Mouse (Mus musculus) forebrain, embryonic 13.5 days (tissue): ENCODE data around the gene Zfp768. TPM values are rescaled to one million over a fixed set of nuclear protein-coding genes. Genes with fewer than 3 reads are reported as not detected.
"Not testable (repeated sequence)": the region's sequence is repeated elsewhere in the genome, so short reads cannot be mapped to it uniquely, and the experiment has no call there.

Experiments used
- ATAC-seq: fragments of 200-750 bp; cut with Nextera tagmentation; 2 replicates; pipeline ENCODE4 v1.8.0; 2017
- H3K27ac ChIP-seq: fragments of 300-500 bp; sonication (generic); 2 replicates; pipeline ENCODE4 v1.5.1; 2015; ENCODE audit warnings: inconsistent platforms, mild to moderate bottlenecking, moderate library complexity
- H3K27me3 ChIP-seq: fragments of 300-500 bp; sonication (generic); 2 replicates; pipeline ENCODE4 v1.6.1; 2015; ENCODE audit warnings: mild to moderate bottlenecking, inconsistent platforms
- H3K36me3 ChIP-seq: fragments of 300-500 bp; sonication (generic); 2 replicates; pipeline ENCODE4 v1.6.1; 2015; ENCODE audit warnings: mild to moderate bottlenecking, inconsistent platforms; ENCODE audit not compliant: poor library complexity, severe bottlenecking
- H3K4me1 ChIP-seq: fragments of 300-500 bp; sonication (generic); 2 replicates; pipeline ENCODE4 v1.6.1; 2015; ENCODE audit warnings: inconsistent platforms
- H3K4me2 ChIP-seq: fragments of 300-500 bp; sonication (generic); 2 replicates; pipeline ENCODE4 v1.6.1; 2015; ENCODE audit warnings: inconsistent platforms, mild to moderate bottlenecking, moderate library complexity
- H3K4me3 ChIP-seq: fragments of 300-500 bp; sonication (generic); 2 replicates; pipeline ENCODE4 v1.5.1; 2015; ENCODE audit warnings: mild to moderate bottlenecking, inconsistent platforms
- H3K9ac ChIP-seq: fragments of 300-500 bp; sonication (generic); 2 replicates; pipeline ENCODE4 v1.6.1; 2015; ENCODE audit warnings: mild to moderate bottlenecking, inconsistent platforms
- H3K9me3 ChIP-seq: fragments of 300-500 bp; sonication (generic); replicated peaks from 2 replicates; pipeline ENCODE4 v1.6.1; 2016; ENCODE audit warnings: inconsistent platforms
- WGBS: fragments of 180-500 bp; shearing (Covaris S2); methylation state at CpG from one replicate; pipeline ENCODE4 v1.1.7; 2015; 5-methylcytosine and 5-hydroxymethylcytosine counted together
- polyA plus RNA-seq: library from polyadenylated mRNA; unstranded; fragments of >200 nt; fragmentation: Nextera tagmentation; extraction: Ambion mirVana; gene quantifications from 2 replicates; pipeline ENCODE4 v1.2.1, GENCODE M21; 2015

The Zfp768 gene
- polyA plus RNA-seq, 1 experiment from 2014 or later, result 11.8 TPM

- peaks cover 13% of the 10 kb centered on the region for H3K36me3 ChIP-seq
- peak within 1 kb of the TSS; percentile 77 for H3K4me2 ChIP-seq
- ATAC-seq, result peak; percentile 97
- not testable (repeated sequence) for H3K9me3 ChIP-seq, H3K4me1 ChIP-seq, H3K27me3 ChIP-seq, H3K27ac ChIP-seq
- peak within 1 kb of the TSS; percentile 82 for H3K9ac ChIP-seq
- peak within 1 kb of the TSS; percentile 76 for H3K4me3 ChIP-seq
- 2% methylated on average over 49 of the region's 49 CpGs for WGBS
These were observed 30.2 kb upstream of the Zfp768 start, which contains the start of gene Zfp747 for GRCm38 (mm10) chr7:127375271-127376245. Gene Zfp747, minus strand, starts transcription at chr7:127376050.

- H3K4me2 ChIP-seq, H3K27me3 ChIP-seq, H3K4me1 ChIP-seq, H3K9ac ChIP-seq, H3K27ac ChIP-seq, H3K9me3 ChIP-seq, H3K4me3 ChIP-seq, ATAC-seq: not testable (repeated sequence)
- 87% methylated on average over 3 of the region's 3 CpGs for WGBS
- peaks cover 13% of the 10 kb centered on the region for H3K36me3 ChIP-seq
These were observed 26.5 kb upstream of the Zfp768 start for GRCm38 (mm10) chr7:127371870-127372269.

GRCm38 (mm10) chr7:127371213-127371612 is 25.8 kb upstream of the Zfp768 start:
- no peak overlapping the region for H3K4me2 ChIP-seq
- no peaks in the 10 kb centered on the region for H3K27me3 ChIP-seq
- H3K4me1 ChIP-seq, result peaks cover 6% of the 10 kb centered on the region
- WGBS, result 92% methylated on average over 2 of the region's 2 CpGs
- no peak overlapping the region for H3K27ac ChIP-seq
- no peak overlapping the region for H3K9ac ChIP-seq
- no peak for ATAC-seq
- peaks cover 13% of the 10 kb centered on the region for H3K36me3 ChIP-seq
- H3K4me3 ChIP-seq, result no peak overlapping the region
- no peaks in the 10 kb centered on the region for H3K9me3 ChIP-seq

- WGBS, result 83% methylated on average over 3 of the region's 3 CpGs
- ATAC-seq, result no peak
- Histone ChIP-seq H3K9me3 (no peaks in the 10 kb centered on the region), H3K36me3 (no peaks in the 10 kb centered on the region), H3K9ac (no peak overlapping the region), H3K27me3 (peaks cover 8% of the 10 kb centered on the region), H3K4me1 (peaks cover 16% of the 10 kb centered on the region), H3K4me3 (no peak overlapping the region), H3K27ac (no peak overlapping the region), H3K4me2 (no peak overlapping the region)
These were observed 20.9 kb upstream of the Zfp768 start for GRCm38 (mm10) chr7:127366249-127366648.

GRCm38 (mm10) chr7:127364166-127364565 is 18.8 kb upstream of the Zfp768 start:
- Histone ChIP-seq H3K9me3 (no peaks in the 10 kb centered on the region), H3K27ac (no peak overlapping the region), H3K4me3 (peak overlapping the region; percentile 41), H3K4me2 (peak overlapping the region; percentile 77), H3K9ac (peak overlapping the region; percentile 70; the same call in 1 of the 2 replicates), H3K27me3 (peaks cover 15% of the 10 kb centered on the region), H3K4me1 (peaks cover 16% of the 10 kb centered on the region), H3K36me3 (no peaks in the 10 kb centered on the region)
- 42% methylated on average over 4 of the region's 4 CpGs for WGBS
- ATAC-seq, result no peak

GRCm38 (mm10) chr7:127363475-127363921 is 18.1 kb upstream of the Zfp768 start:
- under 1% methylated on average over 24 of the region's 24 CpGs for WGBS
- peak overlapping the region; percentile 70 for H3K9ac ChIP-seq
- H3K4me3 ChIP-seq, result peak overlapping the region; percentile 41
- peaks cover 16% of the 10 kb centered on the region for H3K4me1 ChIP-seq
- 0 out of 2 replicates have a peak, but pooled peaks have one; percentile 33 for ATAC-seq
- H3K27me3 ChIP-seq, result peaks cover 15% of the 10 kb centered on the region
- no peaks in the 10 kb centered on the region for H3K9me3 ChIP-seq
- H3K4me2 ChIP-seq, result peak overlapping the region; percentile 77
- peak overlapping the region; percentile 27; the same call in 1 of the 2 replicates for H3K27ac ChIP-seq
- H3K36me3 ChIP-seq, result no peaks in the 10 kb centered on the region

GRCm38 (mm10) chr7:127362418-127362817 is 17.0 kb upstream of the Zfp768 start:
- Histone ChIP-seq H3K4me3 (peak overlapping the region; percentile 21), H3K4me1 (peaks cover 16% of the 10 kb centered on the region), H3K4me2 (peak overlapping the region; percentile 42), H3K27me3 (peaks cover 21% of the 10 kb centered on the region)
- not testable (repeated sequence) for H3K9ac ChIP-seq, H3K27ac ChIP-seq, H3K36me3 ChIP-seq, ATAC-seq, H3K9me3 ChIP-seq
- 8% methylated on average over 13 of the region's 13 CpGs for WGBS

- WGBS, result 66% methylated on average over 13 of the region's 13 CpGs
- H3K4me2 ChIP-seq, result no peak overlapping the region
These were observed 16.1 kb upstream of the Zfp768 start for GRCm38 (mm10) chr7:127361449-127361848.

GRCm38 (mm10) chr7:127360265-127360664 is 14.9 kb upstream of the Zfp768 start:
- 79% methylated on average over 4 of the region's 4 CpGs for WGBS
- H3K27ac ChIP-seq, result no peak overlapping the region
- peaks cover 16% of the 10 kb centered on the region for H3K4me1 ChIP-seq
- no peak overlapping the region for H3K9ac ChIP-seq
- no peak for ATAC-seq
- H3K36me3 ChIP-seq, result no peaks in the 10 kb centered on the region
- H3K27me3 ChIP-seq, result peaks cover 19% of the 10 kb centered on the region
- H3K9me3 ChIP-seq, result no peaks in the 10 kb centered on the region
- H3K4me2 ChIP-seq, result no peak overlapping the region
- no peak overlapping the region for H3K4me3 ChIP-seq

More at GRCm38 (mm10) chr7:127361449-127361848, 16.1 kb upstream of the Zfp768 start:
- Histone ChIP-seq H3K4me1 (peaks cover 16% of the 10 kb centered on the region), H3K9ac (no peak overlapping the region), H3K4me3 (no peak overlapping the region), H3K36me3 (no peaks in the 10 kb centered on the region), H3K27ac (no peak overlapping the region), H3K9me3 (no peaks in the 10 kb centered on the region), H3K27me3 (peaks cover 21% of the 10 kb centered on the region)
- no peak for ATAC-seq

GRCm38 (mm10) chr7:127358472-127358871 is 13.1 kb upstream of the Zfp768 start:
- 70% methylated on average over 4 of the region's 4 CpGs for WGBS

GRCm38 (mm10) chr7:127357871-127358270 is 12.5 kb upstream of the Zfp768 start:
- no peak overlapping the region for H3K4me2 ChIP-seq
- H3K27ac ChIP-seq, result no peak overlapping the region
- no peaks in the 10 kb centered on the region for H3K36me3 ChIP-seq
- H3K9ac ChIP-seq, result no peak overlapping the region
- no peaks in the 10 kb centered on the region for H3K4me1 ChIP-seq
- H3K4me3 ChIP-seq, result no peak overlapping the region
- WGBS, result 37% methylated on average over 2 of the region's 2 CpGs
- ATAC-seq, result no peak
- no peaks in the 10 kb centered on the region for H3K9me3 ChIP-seq
- H3K27me3 ChIP-seq, result peaks cover 25% of the 10 kb centered on the region

More at GRCm38 (mm10) chr7:127358472-127358871, 13.1 kb upstream of the Zfp768 start:
- no peak for ATAC-seq
- no peak overlapping the region for H3K27ac ChIP-seq
- no peak overlapping the region for H3K9ac ChIP-seq
- no peak overlapping the region for H3K4me3 ChIP-seq
- H3K36me3 ChIP-seq, result no peaks in the 10 kb centered on the region
- H3K4me1 ChIP-seq, result peaks cover 3% of the 10 kb centered on the region
- no peak overlapping the region for H3K4me2 ChIP-seq
- no peaks in the 10 kb centered on the region for H3K9me3 ChIP-seq
- peaks cover 25% of the 10 kb centered on the region for H3K27me3 ChIP-seq

- Histone ChIP-seq H3K36me3 (no peaks in the 10 kb centered on the region), H3K4me1 (no peaks in the 10 kb centered on the region), H3K9me3 (no peaks in the 10 kb centered on the region), H3K27ac (no peak overlapping the region), H3K4me3 (no peak overlapping the region), H3K27me3 (peaks cover 19% of the 10 kb centered on the region), H3K9ac (no peak overlapping the region), H3K4me2 (no peak overlapping the region)
- WGBS, result 79% methylated on average over 3 of the region's 3 CpGs
- ATAC-seq, result no peak
These were observed 10.4 kb upstream of the Zfp768 start for GRCm38 (mm10) chr7:127355796-127356195.
